Mouse (Mus musculus) layer of hippocampus, postnatal 36 days (tissue): ENCODE data around the gene Ccdc175. TPM values are rescaled to one million over a fixed set of nuclear protein-coding genes. Genes with fewer than 3 reads are reported as not detected.

Source experiments
- DNase-seq, 2 experiments: peaks; one replicate each; pipeline ENCODE4 v3.0.0; 2022
- microRNA-seq, 2 experiments: library from miRNA; unstranded; fragments of <30 nt; microRNA quantifications; one replicate each; pipeline ENCODE4 v1.2.0; 2021
- total RNA-seq, 2 experiments: library from RNA; stranded (reverse); gene quantifications; 2 replicates each; pipeline ENCODE4 v1.2.3; 2021

The Ccdc175 gene
- total RNA-seq, 2 experiments from 2014 or later, result not detected

DNA sequence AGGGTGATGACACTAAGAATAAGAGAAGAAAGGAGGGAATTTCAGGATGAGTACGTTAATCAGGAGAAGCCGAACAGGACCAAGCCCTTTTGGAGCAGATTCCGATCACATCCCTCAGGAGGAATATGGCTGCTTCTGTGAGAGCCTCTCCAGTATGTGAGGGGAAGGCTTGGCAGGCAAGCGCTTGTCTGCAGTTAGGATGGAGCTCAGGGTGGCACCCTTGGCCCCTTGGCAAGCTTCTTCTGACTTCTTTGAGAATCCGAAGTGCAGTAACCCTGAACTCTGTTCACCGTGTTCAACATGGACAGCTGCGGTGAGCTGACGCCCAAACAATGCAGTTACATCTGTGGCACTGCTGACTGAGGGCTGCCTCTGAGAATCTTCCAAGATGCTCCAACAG is 87.9 kb downstream of the Ccdc175 start:
- no peak for DNase-seq

- DNase-seq, result no peak
Measured at GRCm38 (mm10) chr12:72089802-72090201, 95.0 kb downstream of the Ccdc175 start.

GRCm38 (mm10) chr12:72086166-72086825 is 98.5 kb downstream of the Ccdc175 start:
- no peak for DNase-seq

GRCm38 (mm10) chr12:72085329-72086165 is 99.3 kb downstream of the Ccdc175 start, which contains the start of the genes L3hypdh and Jkamp:
Gene L3hypdh (minus strand): TSS chr12:72085439.
Gene Jkamp (plus strand): TSS chr12:72085589.
- DNase-seq, result peak; percentile 97 to 98

DNA sequence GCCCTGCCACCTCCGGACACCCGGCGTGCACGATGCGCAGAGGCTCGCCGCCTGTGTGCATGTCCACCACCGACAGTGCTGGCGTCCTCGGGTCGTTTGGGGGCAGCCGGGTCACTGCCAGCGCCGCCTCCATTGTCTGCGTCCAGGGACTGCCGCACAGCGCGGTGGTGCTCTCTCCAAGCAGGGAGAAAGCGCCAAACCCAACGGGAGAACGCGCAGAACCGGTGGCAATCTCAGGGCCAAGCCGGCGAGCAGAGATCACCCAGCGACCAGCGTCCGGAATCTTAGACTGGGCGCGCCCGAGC is 99.9 kb downstream of the Ccdc175 start:
- no peak for DNase-seq

DNA sequence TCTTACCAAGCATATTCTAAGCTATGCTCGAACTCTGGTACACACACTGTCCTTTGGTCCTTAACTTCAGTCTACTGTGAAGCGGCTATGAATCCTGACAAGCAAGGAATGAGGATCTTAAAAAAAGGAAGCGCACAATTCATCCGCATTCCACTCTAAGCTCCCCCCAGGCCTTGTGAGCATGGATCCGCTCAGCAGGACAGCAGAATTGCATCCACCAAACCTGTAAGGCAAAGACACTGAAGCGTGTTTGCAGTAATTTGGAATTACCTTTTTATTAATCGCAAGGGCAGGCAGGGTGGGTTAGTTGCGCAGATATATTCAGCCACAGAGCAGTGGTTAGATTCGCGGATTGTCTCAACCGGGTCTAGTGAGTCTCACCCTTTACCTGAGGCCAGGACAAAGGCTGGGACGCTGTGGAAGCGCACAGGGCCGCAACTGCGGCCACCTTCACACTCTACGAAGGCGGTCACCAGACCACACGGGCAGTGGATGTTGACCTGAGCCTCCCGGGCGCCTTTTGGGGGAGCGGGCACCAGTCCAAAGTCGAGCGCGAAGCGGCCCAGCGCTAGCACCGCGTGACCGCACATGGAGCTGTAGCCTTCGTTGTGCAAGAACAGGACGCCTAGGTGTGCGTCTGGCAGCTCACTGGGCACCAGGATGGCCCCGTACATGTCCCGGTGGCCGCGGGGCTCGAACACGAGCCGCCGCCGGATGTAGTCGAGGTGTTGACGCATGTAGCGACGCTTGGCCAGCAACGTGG is 100.4 kb downstream of the Ccdc175 start:
- DNase-seq, result peak in 1 of 2 experiments; percentile 37

DNA sequence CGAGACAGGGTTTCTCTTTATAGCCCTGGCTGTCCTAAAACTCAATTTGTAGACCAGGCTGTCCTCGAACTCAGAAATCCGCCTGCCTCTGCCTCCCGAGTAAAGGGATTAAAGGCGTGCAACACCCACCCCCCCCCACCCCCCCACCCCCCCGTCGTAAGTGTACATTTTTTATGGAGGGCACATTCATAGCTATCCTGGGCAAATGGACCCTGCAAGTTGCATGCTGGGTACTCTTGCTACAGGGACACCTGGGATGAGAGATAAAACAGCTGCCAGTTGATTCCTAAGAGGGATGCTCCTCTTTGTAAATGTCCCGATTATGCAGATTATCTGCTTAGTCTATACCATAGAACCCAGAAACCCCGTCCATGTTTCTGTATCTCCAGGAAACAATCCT is 101.6 kb downstream of the Ccdc175 start:
- no peak for DNase-seq

DNA sequence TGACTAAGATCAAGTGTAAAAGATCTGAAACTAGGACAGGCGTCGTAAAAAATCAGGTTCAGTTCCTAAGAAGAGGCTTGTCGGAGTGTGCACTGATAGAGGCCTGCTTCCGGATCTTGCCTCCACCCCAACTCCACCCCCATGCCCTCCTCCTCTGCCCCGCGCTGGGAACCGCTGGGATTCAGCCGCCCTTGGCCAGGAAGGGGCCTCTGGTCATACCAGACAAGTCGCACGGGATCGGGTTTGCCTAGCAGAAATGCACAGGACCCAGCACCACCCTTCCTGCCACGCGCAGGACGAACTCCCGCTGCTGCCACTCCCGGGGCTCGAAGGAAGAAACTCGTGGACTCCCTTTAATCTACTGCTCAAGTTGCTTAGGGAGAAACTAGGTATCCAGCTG is 102.5 kb downstream of the Ccdc175 start:
- no peak for DNase-seq

- DNase-seq, result no peak
Measured at GRCm38 (mm10) chr12:72081961-72082360, 102.9 kb downstream of the Ccdc175 start.

DNA sequence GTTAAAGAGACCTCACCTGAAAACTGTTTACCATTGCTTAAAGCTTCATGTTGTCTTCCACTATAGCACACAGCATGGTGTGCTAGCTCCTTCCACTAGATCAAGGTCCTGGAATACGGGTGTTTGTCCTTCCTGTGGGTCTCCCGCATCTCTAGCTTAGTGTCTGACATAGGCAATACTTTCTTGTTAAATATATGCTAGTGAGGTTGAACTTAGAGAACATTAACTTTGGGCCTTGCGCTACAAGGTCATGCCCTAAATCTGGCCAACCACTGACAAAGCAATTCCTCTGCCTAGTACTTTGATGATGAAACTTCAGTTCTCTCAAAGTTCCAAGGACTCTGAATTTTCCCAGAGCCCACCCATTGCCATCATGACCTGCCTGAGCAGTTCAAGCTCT is 106.6 kb downstream of the Ccdc175 start:
- no peak for DNase-seq

GRCm38 (mm10) chr12:72070327-72071269 is 114.2 kb downstream of the Ccdc175 start, which contains the start of gene Gpr135:
Gene Gpr135 (minus strand): TSS chr12:72071125.
- peak; percentile 87 to 88 for DNase-seq

GRCm38 (mm10) chr12:72069626-72070326 is 115.1 kb downstream of the Ccdc175 start:
- no peak for DNase-seq

GRCm38 (mm10) chr12:72057780-72058179 is 127.0 kb downstream of the Ccdc175 start:
- DNase-seq, result no peak

GRCm38 (mm10) chr12:72053851-72054250 is 131.0 kb downstream of the Ccdc175 start:
- no peak for DNase-seq

DNA sequence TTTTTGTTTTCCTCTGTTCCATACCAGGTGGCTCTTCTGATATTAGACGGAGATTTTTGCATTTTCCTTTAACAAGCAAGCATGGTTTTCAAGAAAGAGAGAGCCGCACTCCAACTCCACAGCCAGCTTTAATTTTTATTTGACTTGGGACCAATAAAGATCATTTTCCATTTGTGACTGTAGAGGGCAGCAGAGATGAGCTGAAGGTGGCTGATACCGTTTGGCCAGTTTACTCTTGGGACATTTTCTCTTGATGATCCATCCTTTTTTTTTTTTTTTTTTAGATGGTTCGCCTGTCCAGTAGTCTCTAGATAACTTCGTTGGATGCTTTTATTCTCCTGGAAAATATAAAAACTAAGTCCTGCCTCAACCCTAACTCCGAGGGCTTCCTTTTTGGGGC is 131.5 kb downstream of the Ccdc175 start:
- DNase-seq, result peak in 1 of 2 experiments; percentile 10

DNA sequence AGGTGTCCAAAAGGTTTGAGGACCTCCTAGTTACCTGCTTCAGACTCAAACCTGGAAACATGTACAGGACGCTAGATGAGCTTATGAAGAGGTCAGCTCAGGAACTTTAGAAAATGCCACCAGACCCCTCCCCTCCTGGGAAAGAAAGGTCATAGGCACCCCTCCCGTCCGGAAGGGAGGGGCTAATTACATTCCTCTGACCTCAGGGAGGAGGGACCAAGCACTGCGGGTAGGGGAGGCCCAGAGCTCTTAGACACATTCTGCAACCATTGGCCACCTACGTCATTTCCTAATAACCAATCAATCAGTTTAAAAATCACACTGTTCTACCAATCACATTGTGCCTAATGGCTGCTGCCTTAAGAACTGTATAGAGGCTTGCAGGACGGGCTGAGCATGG is 132.3 kb downstream of the Ccdc175 start:
- no peak for DNase-seq

Small RNAs within 50 kb of the gene (microRNA-seq; reads per million reads assigned to microRNA genes)
- gene Gm24466, result 0 reads per million in 2 experiments

Other genes with a start within 250 kb of the Ccdc175 start
- 10 to 100 TPM; 10.9 to 12.1 TPM for gene Gpr135, start 113.9 kb downstream of the Ccdc175 start, total RNA-seq
- 1 to 10 TPM; 2.8 to 2.9 TPM for gene L3hypdh, start 99.6 kb downstream of the Ccdc175 start, total RNA-seq
- 10 to 100 TPM; 52.5 to 52.9 TPM for gene Jkamp, start 99.4 kb downstream of the Ccdc175 start, total RNA-seq
- gene Rtn1, start 224.0 kb upstream of the Ccdc175 start, total RNA-seq, result 1,000 to 10,000 TPM; 1,352 to 1,459 TPM